Mouse (Mus musculus) forebrain, embryonic 14.5 days (tissue): ENCODE data around the gene Tcerg1l. TPM values are rescaled to one million over a fixed set of nuclear protein-coding genes. Genes with fewer than 3 reads are reported as not detected.

ENCODE experiments used
- ATAC-seq: fragments of 200-750 bp; cut with Nextera tagmentation; 2 replicates; pipeline ENCODE4 v1.8.0; 2017; ENCODE audit warnings: mild to moderate bottlenecking, moderate library complexity
- DNase-seq: peaks from one replicate; pipeline ENCODE4 v3.0.0-alpha.2; 2015; ENCODE audit warnings: low spot score
- H3K27ac ChIP-seq: fragments of 300-500 bp; sonication (generic); 2 replicates; pipeline ENCODE4 v1.5.1; 2014; ENCODE audit warnings: low read depth, mild to moderate bottlenecking, control low read depth, low read length, moderate library complexity
- H3K27me3 ChIP-seq: fragments of 300-500 bp; sonication (generic); replicated peaks from 2 replicates; pipeline ENCODE4 v1.6.1; 2014; ENCODE audit warnings: low read length, control low read depth, mixed read lengths; ENCODE audit not compliant: control insufficient read depth, insufficient read depth
- H3K36me3 ChIP-seq: fragments of 300-500 bp; sonication (generic); 2 replicates; pipeline ENCODE4 v1.6.1; 2014; ENCODE audit warnings: low read length, control low read depth; ENCODE audit not compliant: control insufficient read depth, insufficient read depth
- H3K4me1 ChIP-seq: fragments of 300-500 bp; sonication (generic); 2 replicates; pipeline ENCODE4 v1.6.1; 2014; ENCODE audit warnings: antibody characterized with exemption, low read length, control low read depth; ENCODE audit not compliant: control insufficient read depth, insufficient read depth
- H3K4me2 ChIP-seq: fragments of 300-500 bp; sonication (generic); 2 replicates; pipeline ENCODE4 v1.6.1; 2014; ENCODE audit warnings: mild to moderate bottlenecking, control low read depth, low read length
- H3K4me3 ChIP-seq: fragments of 300-500 bp; sonication (generic); 2 replicates; pipeline ENCODE4 v1.5.1; 2014; ENCODE audit warnings: low read depth, low read length, control low read depth
- H3K9ac ChIP-seq: fragments of 300-500 bp; sonication (generic); 2 replicates; pipeline ENCODE4 v1.6.1; 2014; ENCODE audit warnings: mild to moderate bottlenecking, low read length, control low read depth, moderate library complexity
- H3K9me3 ChIP-seq: fragments of 300-500 bp; sonication (generic); replicated peaks from 2 replicates; pipeline ENCODE4 v1.6.1; 2016; ENCODE audit warnings: low read length, control low read depth, mixed read lengths; ENCODE audit not compliant: control insufficient read depth
- WGBS: fragments of 180-500 bp; shearing (Covaris S2); extraction: QIAGEN DNeasy Blood & Tissue Kit; methylation state at CpG from one replicate; pipeline ENCODE4 v1.1.7; 2014; 5-methylcytosine and 5-hydroxymethylcytosine counted together
- polyA plus RNA-seq: library from polyadenylated mRNA; unstranded; fragments of >200 nt; fragmentation: Nextera tagmentation; extraction: Ambion mirVana; gene quantifications from 2 replicates; pipeline ENCODE4 v1.2.1, GENCODE M21; 2014

Gene Tcerg1l
- polyA plus RNA-seq, 1 experiment from 2014 or later = 5.6 TPM

GRCm38 (mm10) chr7:138271328-138271727 lies 126.2 kb downstream of the Tcerg1l start:
- Histone ChIP-seq H3K27ac (no peak overlapping the region), H3K27me3 (no peaks in the 10 kb centered on the region), H3K36me3 (no peaks in the 10 kb centered on the region), H3K9me3 (no peaks in the 10 kb centered on the region), H3K4me2 (no peak overlapping the region), H3K4me3 (no peak overlapping the region), H3K4me1 (no peaks in the 10 kb centered on the region; the same call in 1 of the 2 replicates), H3K9ac (no peak overlapping the region)
- ATAC-seq (no peak; the same call in 1 of the 2 replicates), DNase-seq (peak; percentile 19)
- 78% methylated on average over 7 of the region's 7 CpGs for WGBS

- H3K9ac ChIP-seq = no peak overlapping the region
- H3K4me2 ChIP-seq = no peak overlapping the region
- H3K27me3 ChIP-seq = no peaks in the 10 kb centered on the region
- H3K27ac ChIP-seq = no peak overlapping the region
- H3K36me3 ChIP-seq = no peaks in the 10 kb centered on the region
- 76% methylated on average over 8 of the region's 8 CpGs for WGBS
- DNase-seq (no peak), ATAC-seq (no peak)
- H3K9me3 ChIP-seq = no peaks in the 10 kb centered on the region
- no peak overlapping the region for H3K4me3 ChIP-seq
- H3K4me1 ChIP-seq = no peaks in the 10 kb centered on the region; the same call in 1 of the 2 replicates
These were observed 128.1 kb downstream of the Tcerg1l start for GRCm38 (mm10) chr7:138269386-138269785.

GRCm38 (mm10) chr7:138267976-138268646 lies 129.4 kb downstream of the Tcerg1l start:
- no peak for DNase-seq
- H3K36me3 ChIP-seq = no peaks in the 10 kb centered on the region
- no peak overlapping the region for H3K27ac ChIP-seq

GRCm38 (mm10) chr7:138248612-138249011 lies 148.9 kb downstream of the Tcerg1l start:
- ATAC-seq (peak; percentile 44; the same call in 1 of the 2 replicates), DNase-seq (peak; percentile 6)
- no peak overlapping the region for H3K9ac ChIP-seq
- WGBS = 73% methylated on average over 5 of the region's 5 CpGs
- no peaks in the 10 kb centered on the region for H3K27me3 ChIP-seq
- no peak overlapping the region for H3K27ac ChIP-seq
- no peaks in the 10 kb centered on the region for H3K36me3 ChIP-seq
- H3K4me1 ChIP-seq = no peaks in the 10 kb centered on the region
- H3K4me3 ChIP-seq = no peak overlapping the region
- no peak overlapping the region for H3K4me2 ChIP-seq
- no peaks in the 10 kb centered on the region for H3K9me3 ChIP-seq

More at GRCm38 (mm10) chr7:138267976-138268646, 129.4 kb downstream of the Tcerg1l start:
- no peak for ATAC-seq
- 51% methylated on average over 5 of the region's 5 CpGs for WGBS
- no peak overlapping the region for H3K4me2 ChIP-seq
- no peaks in the 10 kb centered on the region for H3K9me3 ChIP-seq
- H3K4me3 ChIP-seq = no peak overlapping the region
- H3K27me3 ChIP-seq = no peaks in the 10 kb centered on the region
- H3K4me1 ChIP-seq = no peaks in the 10 kb centered on the region; the same call in 1 of the 2 replicates
- no peak overlapping the region for H3K9ac ChIP-seq

GRCm38 (mm10) chr7:138248176-138248575 lies 149.4 kb downstream of the Tcerg1l start:
- ATAC-seq (no peak), DNase-seq (peak; percentile 47)
- no peak overlapping the region for H3K9ac ChIP-seq
- H3K27ac ChIP-seq = no peak overlapping the region
- H3K4me1 ChIP-seq = no peaks in the 10 kb centered on the region
- no peak overlapping the region for H3K4me2 ChIP-seq
- H3K4me3 ChIP-seq = no peak overlapping the region
- H3K9me3 ChIP-seq = no peaks in the 10 kb centered on the region
- H3K27me3 ChIP-seq = no peaks in the 10 kb centered on the region
- WGBS = 76% methylated on average over 3 of the region's 3 CpGs
- no peaks in the 10 kb centered on the region for H3K36me3 ChIP-seq

GRCm38 (mm10) chr7:138246684-138247083 lies 150.8 kb downstream of the Tcerg1l start:
- no peaks in the 10 kb centered on the region for H3K27me3 ChIP-seq
- WGBS = 45% methylated on average over 2 of the region's 2 CpGs
- H3K4me2 ChIP-seq = no peak overlapping the region
- no peaks in the 10 kb centered on the region for H3K4me1 ChIP-seq
- DNase-seq (peak; percentile 7), ATAC-seq (no peak)
- H3K9ac ChIP-seq = no peak overlapping the region
- no peak overlapping the region for H3K4me3 ChIP-seq
- H3K36me3 ChIP-seq = no peaks in the 10 kb centered on the region
- H3K27ac ChIP-seq = no peak overlapping the region
- no peaks in the 10 kb centered on the region for H3K9me3 ChIP-seq

- H3K9me3 ChIP-seq = no peaks in the 10 kb centered on the region
- no peaks in the 10 kb centered on the region for H3K27me3 ChIP-seq
- H3K36me3 ChIP-seq = no peaks in the 10 kb centered on the region
- no peak for ATAC-seq
- H3K4me2 ChIP-seq = no peak overlapping the region
- H3K4me3 ChIP-seq = no peak overlapping the region
- 94% methylated on average over 5 of the region's 5 CpGs for WGBS
- no peak for DNase-seq
- no peaks in the 10 kb centered on the region for H3K4me1 ChIP-seq
- no peak overlapping the region for H3K9ac ChIP-seq
- H3K27ac ChIP-seq = no peak overlapping the region
These were observed 155.3 kb downstream of the Tcerg1l start for GRCm38 (mm10) chr7:138242229-138242628.

- Histone ChIP-seq H3K9ac (no peak overlapping the region), H3K27me3 (no peaks in the 10 kb centered on the region), H3K9me3 (no peaks in the 10 kb centered on the region), H3K4me1 (no peaks in the 10 kb centered on the region), H3K4me2 (no peak overlapping the region), H3K36me3 (no peaks in the 10 kb centered on the region), H3K27ac (no peak overlapping the region), H3K4me3 (no peak overlapping the region)
- DNase-seq = no peak
- ATAC-seq = no peak
- WGBS = 92% methylated on average over 5 of the region's 5 CpGs
These were observed 159.8 kb downstream of the Tcerg1l start for GRCm38 (mm10) chr7:138237708-138238225.

GRCm38 (mm10) chr7:138224252-138224651 lies 173.3 kb downstream of the Tcerg1l start:
- DNase-seq (no peak), ATAC-seq (no peak)
- H3K4me3 ChIP-seq = no peak overlapping the region
- H3K9ac ChIP-seq = no peak overlapping the region
- no peaks in the 10 kb centered on the region for H3K36me3 ChIP-seq
- no peak overlapping the region for H3K4me2 ChIP-seq
- no peak overlapping the region for H3K27ac ChIP-seq
- H3K9me3 ChIP-seq = no peaks in the 10 kb centered on the region
- H3K4me1 ChIP-seq = no peaks in the 10 kb centered on the region
- WGBS = 81% methylated on average over 3 of the region's 3 CpGs
- no peaks in the 10 kb centered on the region for H3K27me3 ChIP-seq
